In the genomic region with DNA sequence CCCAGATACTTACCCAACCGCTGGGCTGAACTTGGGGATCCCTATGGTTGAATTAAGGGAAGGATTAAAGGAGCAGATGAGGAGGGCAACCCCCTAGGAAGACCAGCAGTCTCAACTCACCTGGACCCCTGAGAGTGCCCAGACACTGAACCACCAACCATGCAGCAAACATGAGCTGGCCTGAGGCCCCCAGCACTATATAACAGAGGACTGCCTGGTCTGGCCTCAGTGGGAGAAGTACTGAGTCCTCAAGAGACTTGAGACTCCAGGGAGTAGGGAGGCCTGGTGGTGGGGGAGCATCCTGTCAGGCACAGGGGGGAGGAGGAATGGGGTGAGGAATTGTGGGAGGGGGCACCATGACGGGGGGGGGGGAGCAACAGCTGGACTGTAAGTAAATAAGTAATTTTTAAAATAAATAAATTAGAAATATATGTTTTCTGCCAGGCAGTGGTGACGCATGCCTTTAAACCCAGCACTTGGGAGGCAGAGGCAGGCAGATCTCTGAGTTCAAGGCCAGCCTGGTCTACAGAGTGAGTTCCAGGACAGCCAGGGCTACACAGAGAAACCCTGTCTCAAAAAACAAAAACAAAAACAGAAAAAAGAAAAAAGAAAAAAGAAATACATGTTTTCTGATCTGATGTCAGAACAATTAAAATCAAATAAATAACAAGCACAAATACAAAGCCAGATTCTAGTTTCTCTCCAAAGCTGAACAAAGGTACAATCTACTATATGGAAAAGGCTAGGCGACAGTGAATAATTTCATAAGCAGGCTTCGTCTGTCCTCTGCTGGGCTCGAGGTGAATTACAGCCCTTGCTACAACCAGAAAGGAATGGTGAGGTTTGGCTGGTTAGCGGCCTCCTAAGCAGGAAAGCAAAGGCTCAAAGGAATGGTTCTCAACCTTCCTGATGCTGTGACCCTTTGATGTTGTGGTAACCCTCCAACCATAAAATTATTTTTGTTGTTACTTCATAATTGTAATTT, we compare ENCODE assay signal across 8 mouse cellular contexts. TPM values are rescaled to one million over a fixed set of nuclear protein-coding genes. Genes with fewer than 3 reads are reported as not detected.
DNase-seq lines count a peak whose midpoint lies in the region; ATAC-seq and TF ChIP-seq lines count a peak whose summit lies in the region.

No protein-coding gene starts in this region.

- no peak overlapping the region for H3K4me3 ChIP-seq in liver, embryonic 12.5 days
- no peak overlapping the region for H3K4me3 ChIP-seq in kidney, adult 2 months (ENCODE audit: insufficient read depth, low read depth, low read length)
- H3K4me3 ChIP-seq in limb, embryonic 11.5 days (ENCODE audit: low read depth, low read length) = no peak overlapping the region
- H3K4me3 ChIP-seq in midbrain, embryonic 16.5 days (ENCODE audit: low read depth, low read length) = no peak overlapping the region

- H3K9me3 ChIP-seq in liver, embryonic 12.5 days (replicated peaks) = no peaks in the 10 kb centered on the region
- no peaks in the 10 kb centered on the region for H3K9me3 ChIP-seq in limb, embryonic 11.5 days (ENCODE audit: control insufficient read depth, low read length)
- no peaks in the 10 kb centered on the region for H3K9me3 ChIP-seq in midbrain, embryonic 16.5 days (replicated peaks; ENCODE audit: control insufficient read depth, low read length, poor library complexity, severe bottlenecking)

- DNase-seq in liver = peak; percentile 54
- DNase-seq in cerebellum, postnatal 25 days = peak; percentile 64 to 82
- peak; percentile 28 to 30 for DNase-seq in gastrocnemius, adult 8-10 months (ENCODE audit: low spot score in 2 of 2)
- peak; percentile 77 for DNase-seq in kidney, adult 2 months
- DNase-seq in limb, embryonic 11.5 days (ENCODE audit: low spot score) = peak; percentile 84
- peak; percentile 32 for DNase-seq in thymus, adult 18-20 months

- H3K27ac ChIP-seq in liver, embryonic 12.5 days = no peak overlapping the region
- no peak overlapping the region for H3K27ac ChIP-seq in kidney, adult 2 months (ENCODE audit: insufficient read depth, low read depth, low read length)
- no peak overlapping the region for H3K27ac ChIP-seq in limb, embryonic 11.5 days (replicated peaks; ENCODE audit: low read depth, low read length)
- no peak overlapping the region for H3K27ac ChIP-seq in midbrain, embryonic 16.5 days (ENCODE audit: low read length)

- no peak overlapping the region for H3K4me2 ChIP-seq in liver, embryonic 12.5 days
- H3K4me2 ChIP-seq in limb, embryonic 11.5 days (ENCODE audit: low read depth, severe bottlenecking) = no peak overlapping the region
- H3K4me2 ChIP-seq in midbrain, embryonic 16.5 days (ENCODE audit: low read length) = no peak overlapping the region

- peak; percentile 91 for TF ChIP-seq CTCF in kidney, adult 2 months (conservative IDR thresholded peaks at IDR 0.05; ENCODE audit: insufficient read depth, insufficient read length, low read depth, low read length)

- 39% methylated on average over 7 of the region's 7 CpGs for WGBS in liver, embryonic 12.5 days (ENCODE audit: insufficient replicate concordance)
- 42% methylated on average over 7 of the region's 7 CpGs for WGBS in kidney, adult 2 months
- WGBS in limb, embryonic 11.5 days = 47% methylated on average over 7 of the region's 7 CpGs
- 45% methylated on average over 7 of the region's 7 CpGs for WGBS in midbrain, embryonic 16.5 days

- no peak for TF ChIP-seq POLR2A in kidney, adult 2 months (IDR thresholded peaks at IDR 0.05; ENCODE audit: low read depth, low read length)

- H3K9ac ChIP-seq in liver, embryonic 12.5 days = no peak overlapping the region
- H3K9ac ChIP-seq in limb, embryonic 11.5 days (ENCODE audit: low read length) = no peak overlapping the region
- no peak overlapping the region for H3K9ac ChIP-seq in midbrain, embryonic 16.5 days (ENCODE audit: low read depth, low read length)

- ATAC-seq in liver, embryonic 12.5 days = no peak
- peak; percentile 34; the same call in 1 of the 2 replicates for ATAC-seq in limb, embryonic 11.5 days (ENCODE audit: insufficient number of reproducible peaks, low FRiP score, low TSS enrichment, low read depth)
- peak; percentile 85 for ATAC-seq in midbrain, embryonic 16.5 days

- no peaks in the 10 kb centered on the region for H3K27me3 ChIP-seq in liver, embryonic 12.5 days (replicated peaks)
- no peaks in the 10 kb centered on the region for H3K27me3 ChIP-seq in kidney, adult 2 months (replicated peaks; ENCODE audit: control insufficient read depth, insufficient read depth, low read length)
- H3K27me3 ChIP-seq in limb, embryonic 11.5 days (ENCODE audit: control insufficient read depth, insufficient read depth, low read length) = no peaks in the 10 kb centered on the region
- H3K27me3 ChIP-seq in midbrain, embryonic 16.5 days (ENCODE audit: control insufficient read depth, insufficient read depth, low read depth, low read length) = no peaks in the 10 kb centered on the region

- H3K36me3 ChIP-seq in liver, embryonic 12.5 days = no peaks in the 10 kb centered on the region
- H3K36me3 ChIP-seq in kidney, adult 2 months (ENCODE audit: control insufficient read depth, insufficient read depth, low read length) = no peaks in the 10 kb centered on the region
- H3K36me3 ChIP-seq in limb, embryonic 11.5 days (ENCODE audit: control insufficient read depth, insufficient read depth, low read length) = no peaks in the 10 kb centered on the region
- no peaks in the 10 kb centered on the region for H3K36me3 ChIP-seq in midbrain, embryonic 16.5 days (ENCODE audit: control insufficient read depth, insufficient read depth, low read length)

- H3K4me1 ChIP-seq in liver, embryonic 12.5 days = no peaks in the 10 kb centered on the region
- H3K4me1 ChIP-seq in kidney, adult 2 months (ENCODE audit: control insufficient read depth, insufficient read depth, low read length) = no peaks in the 10 kb centered on the region; the same call in 1 of the 2 replicates
- no peaks in the 10 kb centered on the region for H3K4me1 ChIP-seq in limb, embryonic 11.5 days (ENCODE audit: control insufficient read depth, insufficient read depth, low read length)
- H3K4me1 ChIP-seq in midbrain, embryonic 16.5 days (ENCODE audit: control insufficient read depth, insufficient read depth, low read length) = no peaks in the 10 kb centered on the region

RNA-seq across cellular contexts. Expression of a gene that starts 55.4 kb away (rescaled TPM):
- polyA plus RNA-seq in liver, embryonic 12.5 days (2016; fragmentation: Nextera tagmentation; extraction: Ambion mirVana) = 42.0 and 42.1 TPM in 2 replicates
- total RNA-seq in gastrocnemius, adult 8-10 months (2022) = 100 to 1,000 TPM; 140 to 155 (median 147) TPM
- polyA plus RNA-seq in kidney, adult 2 months (2012; rRNA removed) = 15.1 and 18.0 TPM in 2 replicates
- 38.7 and 43.2 TPM in 2 replicates for polyA plus RNA-seq in limb, embryonic 11.5 days (2014; fragmentation: Nextera tagmentation; extraction: Ambion mirVana)
- polyA plus RNA-seq in midbrain, embryonic 16.5 days (2015; fragmentation: Nextera tagmentation; extraction: Ambion mirVana) = 38.3 and 39.2 TPM in 2 replicates

Comparison
In these comparisons a context has a peak if more than half of its experiments do, and no peak if none do; other contexts are left out.
1. DNase-seq: peak in every context shown above with its lines; median percentile 84 in limb, embryonic 11.5 days; 77 in kidney, adult 2 months; 73 in cerebellum, postnatal 25 days; 54 in liver; 32 in thymus, adult 18-20 months; 29 in gastrocnemius, adult 8-10 months.